Mouse (Mus musculus) left cerebral cortex, adult 11 months (tissue): ENCODE measurements around the gene Ak1.

Source experiments
- DNase-seq: peaks from one replicate; pipeline ENCODE4 v3.0.0; 2022; ENCODE audit warnings: low spot score

Ak1 gene

DNA sequence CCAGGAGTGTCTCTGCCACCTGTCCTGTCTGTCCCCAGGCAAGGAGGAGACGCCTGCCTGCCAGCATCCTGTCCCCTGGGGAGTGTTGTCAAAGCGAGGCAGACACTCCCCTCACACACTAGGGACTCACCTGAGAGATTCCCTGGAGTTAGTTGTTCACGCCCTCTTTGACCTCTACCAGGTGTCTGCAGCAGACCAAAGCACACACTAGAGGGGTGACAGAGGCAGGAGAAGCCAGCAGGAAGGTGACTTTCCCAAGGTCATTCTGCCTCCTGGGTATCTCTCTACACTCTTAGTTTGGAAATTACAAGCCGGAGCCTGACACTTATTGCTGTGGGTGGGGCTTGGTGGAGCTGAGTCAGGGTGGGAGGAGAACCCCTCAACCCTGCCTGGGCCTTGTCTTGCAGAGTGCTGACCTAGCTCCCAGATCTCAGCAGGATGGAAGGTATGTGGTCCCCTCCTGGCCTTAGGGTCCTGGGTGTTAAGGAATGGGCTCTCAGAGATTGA lies 6.5 kb downstream of the Ak1 start:
- no peak for DNase-seq

DNA sequence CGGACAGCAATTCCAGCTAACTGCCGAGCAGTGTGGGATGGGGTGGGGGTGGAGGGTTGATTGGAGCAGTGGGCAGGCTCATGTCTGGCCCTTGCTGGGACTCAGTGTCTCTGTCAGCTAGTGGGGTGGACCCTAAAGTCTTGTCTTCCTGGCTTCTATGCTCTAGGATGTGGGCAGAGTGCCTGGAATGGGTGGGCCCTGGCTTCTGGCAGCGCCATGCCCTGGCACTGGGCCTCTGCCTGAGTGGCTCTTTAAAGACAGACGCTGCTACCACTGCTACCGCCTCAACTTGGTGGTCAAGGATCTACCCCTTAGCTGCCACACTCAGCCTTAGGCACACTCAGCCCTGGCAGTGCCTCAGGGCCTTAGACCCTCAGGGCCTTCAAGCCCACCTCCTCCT lies 7.2 kb downstream of the Ak1 start:
- no peak for DNase-seq

DNA sequence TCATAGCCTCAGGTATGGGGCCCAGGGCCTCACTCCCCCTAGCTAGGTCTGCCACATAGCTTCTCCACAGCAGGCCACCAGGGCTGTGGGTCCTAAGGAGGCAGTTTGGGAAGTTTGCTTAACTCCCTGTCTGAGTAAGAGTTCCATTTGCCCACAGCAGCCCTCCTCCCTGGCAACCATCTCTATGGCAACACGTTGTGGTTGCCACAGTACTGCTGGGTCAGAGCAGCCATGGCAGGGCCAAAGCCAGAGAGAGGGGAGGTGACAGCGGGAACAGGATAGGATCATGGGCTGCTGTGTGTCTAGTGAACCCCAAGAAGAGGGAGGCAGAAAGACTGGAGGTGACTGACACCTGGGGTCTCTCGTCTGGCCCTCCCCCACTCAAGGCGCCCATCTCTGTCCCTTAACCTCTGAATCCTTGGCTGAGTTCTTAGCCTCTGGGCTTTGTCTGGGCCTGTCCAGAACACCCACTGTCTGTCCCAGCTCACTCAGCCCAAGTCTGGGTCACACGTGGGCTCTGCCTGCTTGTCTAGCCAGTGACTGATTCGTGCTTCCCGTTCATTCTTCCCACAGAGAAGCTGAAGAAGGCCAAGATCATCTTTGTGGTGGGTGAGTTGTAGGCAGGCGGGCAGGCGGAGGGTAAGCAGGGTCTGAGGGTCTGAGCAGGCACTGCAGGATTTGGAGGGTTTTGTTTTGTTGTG lies 7.9 kb downstream of the Ak1 start:
- no peak for DNase-seq

DNA sequence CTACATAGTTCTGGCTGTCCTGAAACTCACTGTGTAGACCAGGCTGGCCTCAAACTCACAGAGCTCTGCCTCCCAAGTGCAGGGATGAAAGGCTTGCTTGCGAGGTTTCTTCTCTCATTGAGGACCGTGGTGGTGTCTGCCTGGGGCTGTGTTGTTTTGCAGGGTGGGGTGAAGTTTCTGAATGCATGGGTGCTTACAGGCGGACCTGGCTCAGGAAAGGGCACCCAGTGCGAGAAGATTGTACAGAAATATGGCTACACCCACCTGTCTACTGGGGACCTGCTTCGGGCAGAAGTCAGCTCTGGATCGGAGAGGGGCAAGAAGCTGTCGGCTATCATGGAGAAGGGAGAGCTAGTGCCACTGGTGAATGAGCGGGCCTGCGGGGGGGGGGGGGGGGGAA lies 8.5 kb downstream of the Ak1 start:
- DNase-seq = no peak

DNA sequence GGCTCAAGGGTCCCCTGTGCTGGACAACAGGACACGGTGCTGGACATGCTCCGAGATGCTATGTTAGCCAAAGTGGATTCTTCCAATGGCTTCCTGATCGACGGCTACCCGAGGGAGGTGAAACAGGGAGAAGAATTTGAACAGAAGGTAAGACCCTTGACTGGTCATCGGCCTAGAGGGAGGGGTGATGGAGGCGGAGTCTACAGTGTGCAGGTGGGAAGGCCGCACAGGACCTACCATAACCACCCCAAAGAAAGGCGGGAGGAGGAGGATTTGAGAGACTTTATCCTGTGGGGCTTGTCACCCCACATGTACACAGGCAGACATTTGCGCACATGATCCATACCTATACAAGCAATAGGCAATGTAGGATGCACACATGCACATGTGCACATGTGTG lies 9.5 kb downstream of the Ak1 start:
- no peak for DNase-seq

DNA sequence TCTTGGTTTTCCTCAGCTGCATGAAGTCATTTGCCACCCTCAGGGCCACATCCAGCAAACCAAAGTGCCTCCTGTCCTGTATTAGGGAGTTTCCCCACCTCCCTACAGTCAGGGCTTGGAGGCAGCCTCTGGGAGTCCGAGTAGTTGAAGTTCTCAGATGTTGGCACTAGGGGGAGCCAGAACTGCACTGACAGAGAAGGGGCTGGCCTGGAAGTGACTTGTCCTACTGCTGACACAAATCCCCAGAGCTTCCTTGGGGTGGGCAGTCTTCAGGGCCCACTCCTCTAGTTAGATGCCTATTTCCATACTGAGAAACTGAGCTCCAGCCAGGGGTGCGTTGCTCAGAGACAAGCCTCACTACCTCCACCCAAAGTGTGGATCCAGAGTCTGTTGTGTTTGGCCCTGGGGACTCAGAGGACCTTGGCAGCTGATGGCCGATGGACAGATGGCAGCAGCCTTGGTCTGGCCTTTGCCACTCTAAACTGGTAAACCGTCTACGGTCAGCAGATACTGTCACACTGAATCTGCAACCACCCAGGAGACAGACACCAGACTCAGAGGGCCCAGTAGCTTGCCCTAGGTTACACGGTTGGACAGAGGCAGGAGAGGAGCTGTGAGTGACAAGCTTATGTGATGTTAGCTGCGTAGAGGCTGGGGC lies 10.3 kb downstream of the Ak1 start:
- DNase-seq = no peak

DNA sequence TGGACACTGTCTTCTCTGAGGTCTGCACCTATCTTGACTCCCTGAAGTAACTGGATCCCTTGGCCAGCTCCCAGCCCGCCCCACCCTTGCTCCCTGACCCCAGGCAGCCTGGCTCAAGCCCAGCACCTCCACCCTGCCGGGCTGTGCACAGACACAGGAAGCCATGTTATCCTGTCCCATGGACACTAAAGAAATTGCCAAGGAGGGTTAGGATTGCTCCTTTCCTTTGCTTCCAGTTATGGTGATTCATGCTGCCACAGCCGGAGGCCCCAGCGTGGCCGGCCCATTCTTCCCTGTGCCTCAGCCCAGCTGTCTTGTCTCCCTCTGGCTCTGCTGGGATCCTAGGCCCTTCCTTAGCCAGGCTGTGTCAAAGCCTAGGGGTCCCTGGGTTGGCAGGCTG lies 12.1 kb downstream of the Ak1 start:
- DNase-seq = no peak

DNA sequence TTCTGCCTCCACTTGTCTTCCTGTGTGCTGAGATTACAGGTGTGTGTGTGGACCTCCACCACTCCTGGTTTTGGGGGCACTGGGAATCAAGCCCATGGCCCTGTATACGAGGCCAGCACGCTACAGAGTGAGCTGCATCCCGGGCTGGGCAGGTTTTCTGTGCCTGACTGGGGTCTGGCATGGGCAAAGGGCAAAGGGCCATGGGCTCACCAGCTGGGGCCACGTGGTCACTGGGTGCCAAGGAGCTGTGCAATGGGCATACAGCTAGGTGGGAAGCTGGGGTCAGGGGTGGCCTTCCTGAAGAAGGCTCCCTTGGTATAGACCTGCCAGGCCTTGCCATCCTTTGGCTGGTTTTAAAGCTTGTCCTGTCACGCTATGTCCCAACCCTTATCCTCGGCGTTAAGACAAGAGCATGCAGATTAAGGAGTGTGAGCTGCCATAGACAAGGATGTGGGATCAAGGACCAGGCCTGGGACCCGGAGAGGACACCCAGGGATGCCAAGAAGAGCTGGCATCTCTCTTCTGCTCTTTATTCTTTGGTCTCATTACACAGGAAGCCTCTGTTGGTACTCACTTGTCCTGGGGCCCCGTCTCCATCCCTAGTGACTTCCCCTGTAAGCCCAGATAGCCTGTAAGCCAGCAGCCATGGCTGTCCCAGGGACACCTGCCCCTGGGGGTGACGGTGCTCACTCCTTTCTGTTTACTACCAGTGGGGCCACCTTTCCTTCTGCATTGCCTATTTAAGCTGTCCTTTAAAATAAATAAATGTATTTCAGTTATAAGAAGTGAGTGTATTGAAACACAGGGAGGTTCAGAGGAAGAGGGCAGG lies 12.9 kb downstream of the Ak1 start:
- no peak for DNase-seq

DNA sequence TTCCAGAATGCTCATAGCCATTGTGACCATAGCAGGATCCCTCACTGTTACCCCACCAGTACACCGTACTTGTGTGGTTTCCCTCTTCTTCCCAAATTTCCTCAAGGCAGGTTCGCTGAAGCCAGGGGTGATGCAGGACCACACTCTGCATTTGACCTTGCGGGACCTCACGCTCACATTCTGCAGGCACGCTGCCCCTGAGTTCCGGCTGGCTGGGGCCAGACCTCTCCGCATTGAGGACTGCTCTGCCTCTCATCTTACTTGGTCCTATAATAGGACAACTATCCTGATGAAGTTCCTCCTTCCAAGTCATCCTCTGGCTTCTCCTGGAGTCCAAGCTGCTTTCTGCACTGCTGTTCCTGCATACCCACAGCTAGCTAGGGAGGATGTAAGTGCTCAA lies 15.1 kb downstream of the Ak1 start:
- no peak for DNase-seq

DNA sequence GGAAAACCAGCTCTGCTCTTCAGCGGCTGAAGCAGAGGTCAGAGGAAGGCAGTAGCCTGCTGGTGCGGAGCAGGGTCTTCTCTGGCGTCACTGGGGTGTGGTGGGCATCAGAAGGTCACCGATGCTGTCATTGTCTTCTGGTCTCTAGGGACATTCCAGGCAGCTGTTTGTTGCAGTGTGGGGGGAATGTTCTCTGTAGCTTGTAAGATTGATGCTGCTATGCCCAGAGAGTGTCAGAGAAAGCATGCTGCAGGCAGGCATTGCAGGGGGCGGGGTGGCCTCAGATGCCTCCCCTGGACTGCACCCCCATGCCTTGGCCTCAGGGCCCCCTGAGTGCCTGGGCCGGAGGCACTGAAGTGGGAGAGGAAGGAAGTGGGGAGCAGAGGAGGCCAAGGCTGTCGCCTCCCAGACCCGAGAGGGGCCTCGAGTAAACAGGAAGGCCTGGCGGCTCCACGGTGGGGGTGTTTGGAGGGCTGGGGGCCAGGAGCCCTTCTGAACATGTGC lies 16.3 kb downstream of the Ak1 start:
- DNase-seq = no peak

DNA sequence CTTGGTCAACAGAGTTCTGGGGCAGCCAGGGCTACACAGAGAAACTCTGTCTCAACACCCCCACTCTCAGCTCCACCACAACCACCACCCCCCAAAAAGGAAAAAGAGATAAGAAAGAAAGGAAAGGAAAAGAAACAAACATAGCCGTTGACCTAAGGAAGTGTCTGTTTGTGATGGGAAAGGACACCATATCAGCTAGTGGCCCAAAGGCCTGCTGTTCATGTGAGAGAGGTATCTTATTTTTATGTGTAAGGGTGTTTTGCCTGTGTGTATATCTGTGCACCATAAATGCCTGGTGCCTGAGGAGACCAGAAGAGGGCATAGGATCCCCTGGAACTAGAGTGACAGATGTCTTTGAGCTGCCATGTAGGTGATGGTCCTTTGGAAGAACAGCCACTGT lies 18.1 kb downstream of the Ak1 start:
- DNase-seq = no peak

DNA sequence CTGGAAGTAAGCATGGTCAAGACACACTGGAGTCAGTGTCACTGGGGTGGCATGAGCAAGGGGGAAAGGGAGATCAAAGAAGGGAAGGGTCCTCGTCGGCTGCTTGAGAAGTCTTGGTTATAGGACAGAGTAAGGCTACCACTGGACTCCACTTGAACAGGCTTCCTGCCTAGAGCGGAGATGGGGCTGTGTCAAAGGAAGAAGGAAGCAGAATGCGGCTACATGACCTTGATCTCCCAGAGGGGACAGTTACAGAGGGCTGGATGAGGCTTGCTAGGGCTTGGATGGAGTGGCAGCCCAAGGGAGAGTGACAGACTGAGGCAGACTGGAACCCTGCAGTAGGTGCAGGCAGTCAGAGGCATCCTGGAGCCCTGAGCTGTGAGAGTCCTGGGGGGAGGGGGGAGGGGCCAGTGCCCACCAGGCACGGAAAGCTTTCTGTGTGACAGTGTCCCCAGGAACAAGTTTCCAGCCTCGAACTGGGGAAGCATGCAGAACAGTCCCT lies 19.0 kb downstream of the Ak1 start:
- no peak for DNase-seq

DNA sequence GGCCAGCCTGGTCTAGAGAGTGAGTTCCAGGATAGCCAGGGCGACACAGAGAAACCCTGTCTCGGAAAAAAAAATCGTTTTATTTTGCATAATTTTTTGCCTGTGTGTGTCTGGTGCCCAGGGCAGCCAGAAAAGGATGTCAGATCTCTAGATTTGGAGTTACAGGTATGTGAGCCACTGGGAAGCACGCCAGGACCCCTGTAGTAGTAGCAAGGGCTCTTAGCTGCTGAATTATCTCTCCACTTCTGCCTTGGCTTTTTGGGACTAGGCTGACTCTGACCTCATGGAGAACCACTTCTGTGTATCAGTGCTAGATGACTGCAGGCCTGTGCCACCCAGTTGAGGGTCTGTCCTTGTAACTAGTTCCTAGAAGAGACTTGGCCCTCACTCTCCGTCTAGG lies 20.3 kb downstream of the Ak1 start:
- DNase-seq = no peak

DNA sequence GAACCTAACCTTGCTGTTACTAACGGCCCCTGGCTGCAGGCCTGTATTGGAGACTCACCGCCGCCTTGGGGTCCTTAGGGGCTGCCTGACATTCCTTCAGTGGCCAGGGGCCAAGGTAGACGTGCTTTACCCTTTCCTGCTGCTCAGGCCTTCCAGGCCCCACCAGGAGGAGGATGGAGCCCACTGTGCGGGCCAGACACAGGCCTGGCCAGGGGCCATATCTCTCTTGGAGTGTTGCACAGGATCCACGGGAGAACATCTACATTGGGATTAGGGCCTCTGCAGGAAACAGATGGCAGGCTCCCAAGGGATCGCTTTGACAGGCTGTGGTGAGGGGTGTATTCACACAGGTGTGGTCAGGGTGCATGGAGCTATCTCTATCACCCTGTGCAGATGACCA lies 21.3 kb downstream of the Ak1 start:
- DNase-seq = no peak

DNA sequence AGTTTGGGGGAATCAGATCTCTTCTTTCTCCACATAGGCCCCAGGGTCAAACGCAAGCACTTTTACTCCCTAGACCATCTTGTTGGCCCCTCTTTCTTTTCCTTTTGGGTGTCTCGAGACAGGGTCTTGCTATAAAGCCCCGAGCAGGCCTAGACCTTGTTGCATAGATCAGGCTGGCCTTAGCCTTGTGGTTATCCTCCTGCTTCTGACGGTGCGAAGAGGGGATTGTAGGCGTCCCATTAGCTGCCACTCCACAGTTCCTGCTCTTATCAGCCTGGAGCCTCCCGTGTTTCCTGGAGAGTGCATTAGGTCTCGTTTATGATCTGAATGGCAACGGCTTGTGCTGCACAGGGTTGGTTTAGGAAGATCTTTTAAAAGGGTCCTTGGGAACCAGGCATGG lies 22.5 kb downstream of the Ak1 start:
- no peak for DNase-seq

DNA sequence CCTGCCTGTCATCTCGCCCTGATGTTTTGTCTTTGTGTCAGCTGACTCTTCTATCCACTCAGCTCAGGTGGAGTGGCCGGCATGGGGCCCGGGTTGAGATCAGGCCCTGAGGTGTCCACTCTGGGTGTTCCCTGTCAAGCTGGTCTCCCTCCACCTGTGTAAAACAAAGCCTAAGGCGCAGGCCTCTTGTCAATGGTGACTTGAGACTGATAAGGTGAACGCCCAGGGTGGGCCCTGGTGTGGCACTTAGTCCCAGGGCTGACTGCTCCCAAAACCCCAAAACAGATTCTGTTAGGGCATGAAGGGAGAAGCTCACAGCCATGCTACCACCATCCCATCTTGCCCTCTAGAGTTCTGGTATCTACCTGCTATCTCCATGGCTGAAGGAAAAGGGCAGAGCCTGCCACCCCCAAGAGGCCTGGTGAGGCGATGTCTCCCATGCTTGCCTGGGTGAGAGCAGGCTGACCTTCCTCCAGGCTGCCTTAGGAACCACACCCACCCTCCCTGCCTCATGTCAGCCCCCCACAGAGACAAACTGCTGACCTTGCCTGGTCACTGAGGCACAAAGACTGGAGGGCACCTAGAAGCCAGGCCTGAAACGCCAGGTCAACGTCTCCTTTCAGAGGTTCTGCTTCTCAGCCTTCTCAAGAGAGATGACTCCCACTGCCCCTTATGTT lies 23.4 kb downstream of the Ak1 start:
- DNase-seq = no peak

DNA sequence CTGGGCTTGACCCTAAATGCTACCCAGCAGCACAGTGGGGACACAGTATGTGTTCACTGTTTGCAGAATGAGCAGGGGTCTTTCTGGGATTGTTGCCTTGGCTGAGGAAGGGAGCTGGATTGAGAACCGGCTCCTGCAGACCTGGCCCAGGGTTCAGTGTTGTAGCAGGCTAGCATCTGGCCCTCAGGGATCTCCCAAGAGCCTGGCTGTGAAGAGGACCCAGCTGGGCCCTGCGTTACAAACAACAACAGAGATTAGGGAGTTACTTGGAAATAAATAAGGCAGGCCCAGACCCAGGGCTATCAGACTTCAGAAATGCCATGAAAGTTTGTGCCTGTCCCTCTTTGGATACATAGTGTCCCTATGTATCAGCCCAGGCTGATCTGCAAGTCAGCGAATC lies 24.1 kb downstream of the Ak1 start:
- DNase-seq = no peak

DNA sequence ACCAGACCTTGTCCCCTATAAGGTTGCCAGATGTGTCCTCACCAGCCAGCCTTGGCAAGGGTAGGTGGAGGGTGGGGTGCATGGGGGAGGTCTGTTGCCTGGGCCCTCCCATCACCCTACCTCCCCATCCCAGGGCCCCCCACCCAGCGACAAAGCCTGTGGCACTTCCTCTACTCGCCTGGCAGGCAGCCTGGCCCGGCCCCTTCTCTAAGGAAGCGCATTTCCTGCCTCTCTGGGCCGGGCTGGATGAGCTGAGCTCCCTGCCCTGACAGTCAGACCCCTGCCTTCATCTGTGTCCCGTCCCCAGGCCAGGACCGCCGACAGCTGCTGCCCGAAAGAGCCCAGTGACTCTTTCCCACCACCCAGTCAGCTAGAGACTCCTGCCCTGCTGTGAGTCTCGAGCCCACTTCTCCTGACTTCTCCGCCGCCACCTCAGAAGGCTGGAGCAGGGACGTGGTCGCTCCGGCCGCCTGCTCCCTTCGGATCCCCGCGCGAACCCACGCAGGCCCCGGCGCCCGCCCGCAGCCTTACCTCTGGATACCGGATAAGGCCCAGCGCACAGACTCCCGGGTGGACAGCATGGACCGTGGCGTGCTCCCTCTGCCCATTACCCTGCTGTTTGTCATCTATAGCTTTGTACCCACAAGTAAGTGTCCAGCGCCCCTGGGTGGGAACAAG lies 25.0 kb downstream of the Ak1 start, which contains the start of gene Eng:
Gene Eng, plus strand, starts transcription at position 217 of the 678 bp plus-strand sequence.
- DNase-seq = no peak

DNA sequence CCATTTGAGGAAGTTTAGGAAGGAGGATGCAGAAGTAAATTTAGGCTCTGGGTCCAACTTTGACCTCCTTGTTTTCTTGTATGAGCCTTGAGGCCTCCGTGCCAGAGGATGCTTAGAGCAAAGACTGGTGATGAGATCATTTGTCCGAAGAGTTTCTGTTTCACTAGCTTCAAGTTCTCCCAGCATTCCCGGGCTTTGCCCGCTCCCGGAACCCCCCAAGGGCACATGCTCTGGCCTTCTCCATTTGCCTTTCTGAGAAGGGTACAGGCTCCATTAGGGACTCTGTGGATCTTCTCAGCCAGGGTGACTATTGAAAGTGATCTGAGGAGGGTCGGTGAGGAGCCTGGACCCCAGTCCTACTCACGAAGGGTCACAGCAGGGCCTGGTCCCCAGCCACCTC lies 25.8 kb downstream of the Ak1 start:
- DNase-seq = no peak

DNA sequence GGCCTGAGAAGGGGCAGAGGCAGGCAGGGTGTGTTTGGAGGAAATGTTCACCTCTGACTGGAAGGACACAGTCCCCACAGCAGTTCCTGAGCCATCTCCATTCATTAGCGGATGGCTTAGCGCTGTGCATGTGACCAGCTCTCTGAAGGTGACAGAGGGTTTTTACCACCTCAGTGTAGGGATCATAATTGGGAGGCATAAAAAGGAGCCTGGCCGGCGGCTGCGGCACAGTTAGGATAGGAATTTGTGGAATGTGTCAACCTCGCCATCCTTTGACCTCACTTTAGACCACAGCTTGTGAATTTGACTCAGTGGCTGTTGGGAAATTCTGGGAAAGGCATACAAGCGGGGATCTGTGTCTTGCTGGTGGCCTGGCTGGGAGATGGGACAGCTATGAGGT lies 32.2 kb downstream of the Ak1 start:
- no peak for DNase-seq

DNA sequence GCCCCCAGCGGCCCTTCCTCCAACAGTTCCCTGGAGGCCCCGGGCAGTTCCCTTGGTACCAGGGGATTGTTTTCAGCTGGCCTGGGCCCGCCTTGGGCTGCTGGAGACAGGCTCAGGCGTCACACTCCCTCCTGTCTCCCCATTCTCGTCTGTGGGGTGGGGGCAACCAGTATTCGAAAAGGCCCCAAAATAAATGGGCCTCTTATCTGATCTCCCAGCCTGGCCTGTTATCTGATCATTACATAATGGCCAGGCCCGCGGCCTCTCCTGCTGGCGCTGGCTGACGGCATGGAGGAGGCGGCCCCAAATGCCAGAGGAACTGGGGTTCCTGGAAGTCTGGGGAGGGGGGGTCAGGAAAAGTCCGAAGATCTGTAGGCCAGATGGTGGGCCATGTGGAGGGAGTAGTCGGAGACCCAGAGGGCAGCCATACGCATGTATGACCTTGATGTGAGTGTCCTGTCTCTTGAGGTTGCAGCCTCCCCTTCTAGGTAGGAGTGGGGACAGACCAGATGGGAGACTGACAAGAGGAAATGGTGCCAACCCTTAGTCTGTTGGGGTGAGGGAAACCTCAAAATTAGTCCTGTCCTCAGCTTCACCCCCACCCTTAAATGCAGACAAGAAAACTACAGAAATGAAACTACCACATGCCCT lies 33.3 kb downstream of the Ak1 start:
- DNase-seq = no peak
